Mouse (Mus musculus) limb, embryonic 14.5 days (tissue): ENCODE measurements around the gene Ggta1. TPM values are rescaled to one million over a fixed set of nuclear protein-coding genes. Genes with fewer than 3 reads are reported as not detected.

Experiments
- ATAC-seq: fragments of 200-750 bp; cut with Nextera tagmentation; 2 replicates; pipeline ENCODE4 v1.8.0; 2017; ENCODE audit warnings: low read depth, moderate number of reproducible peaks, moderate TSS enrichment; ENCODE audit not compliant: low FRiP score
- DNase-seq: peaks from one replicate; pipeline ENCODE4 v3.0.0-alpha.2; 2015; ENCODE audit warnings: low spot score
- H3K27ac ChIP-seq: fragments of 300-500 bp; sonication (generic); replicated peaks from 2 replicates; pipeline ENCODE4 v1.5.1; 2014; ENCODE audit warnings: low read depth, mild to moderate bottlenecking, low read length, moderate library complexity, mixed read lengths
- H3K27me3 ChIP-seq: fragments of 300-500 bp; sonication (generic); 2 replicates; pipeline ENCODE4 v1.6.1; 2014; ENCODE audit warnings: low read length, mixed read lengths; ENCODE audit not compliant: control insufficient read depth, insufficient read depth
- H3K36me3 ChIP-seq: fragments of 300-500 bp; sonication (generic); 2 replicates; pipeline ENCODE4 v1.6.1; 2014; ENCODE audit warnings: mild to moderate bottlenecking, low read length, moderate library complexity, mixed read lengths; ENCODE audit not compliant: control insufficient read depth, insufficient read depth
- H3K4me1 ChIP-seq: fragments of 300-500 bp; sonication (generic); 2 replicates; pipeline ENCODE4 v1.6.1; 2014; ENCODE audit warnings: antibody characterized with exemption, low read length, mixed read lengths; ENCODE audit not compliant: control insufficient read depth, insufficient read depth
- H3K4me2 ChIP-seq: fragments of 300-500 bp; sonication (generic); replicated peaks from 2 replicates; pipeline ENCODE4 v1.6.1; 2014; ENCODE audit warnings: low read depth, mild to moderate bottlenecking, low read length, moderate library complexity; ENCODE audit not compliant: severe bottlenecking
- H3K4me3 ChIP-seq: fragments of 300-500 bp; sonication (generic); replicated peaks from 2 replicates; pipeline ENCODE4 v1.5.1; 2014; ENCODE audit warnings: low read length
- H3K9ac ChIP-seq: fragments of 300-500 bp; sonication (generic); 2 replicates; pipeline ENCODE4 v1.6.1; 2014; ENCODE audit warnings: mild to moderate bottlenecking, low read depth, low read length, moderate library complexity; ENCODE audit not compliant: severe bottlenecking
- H3K9me3 ChIP-seq: fragments of 300-500 bp; sonication (generic); 2 replicates; pipeline ENCODE4 v1.6.1; 2016; ENCODE audit warnings: low read length; ENCODE audit not compliant: control insufficient read depth
- POLR2A ChIP-seq: fragments of 200-500 bp; IDR thresholded peaks from 2 replicates; pipeline ENCODE4 v1.8.0; 2012; ENCODE audit warnings: inconsistent platforms, mild to moderate bottlenecking, moderate library complexity, borderline replicate concordance; ENCODE audit not compliant: insufficient read depth, insufficient read length; ENCODE audit errors: extremely low read depth
- WGBS: fragments of 180-500 bp; shearing (Covaris S2); extraction: QIAGEN DNeasy Blood & Tissue Kit; methylation state at CpG from one replicate; pipeline ENCODE4 v1.1.7; 2014; 5-methylcytosine and 5-hydroxymethylcytosine counted together
- polyA plus RNA-seq, 2 experiments: library from polyadenylated mRNA; depleted of rRNA in 1 of 2; stranded (reverse) in 1 of 2; unstranded in 1 of 2; fragments of >200 nt; fragmentation: Nextera tagmentation in 1 of 2; extraction: Ambion mirVana in 1 of 2; gene quantifications; 2 replicates each; pipeline versions ENCODE4 v1.2.1 to v1.2.3; 2012 to 2014

Ggta1 gene
- polyA plus RNA-seq, 2 experiments, result 27.4 to 36.1 TPM

DNA sequence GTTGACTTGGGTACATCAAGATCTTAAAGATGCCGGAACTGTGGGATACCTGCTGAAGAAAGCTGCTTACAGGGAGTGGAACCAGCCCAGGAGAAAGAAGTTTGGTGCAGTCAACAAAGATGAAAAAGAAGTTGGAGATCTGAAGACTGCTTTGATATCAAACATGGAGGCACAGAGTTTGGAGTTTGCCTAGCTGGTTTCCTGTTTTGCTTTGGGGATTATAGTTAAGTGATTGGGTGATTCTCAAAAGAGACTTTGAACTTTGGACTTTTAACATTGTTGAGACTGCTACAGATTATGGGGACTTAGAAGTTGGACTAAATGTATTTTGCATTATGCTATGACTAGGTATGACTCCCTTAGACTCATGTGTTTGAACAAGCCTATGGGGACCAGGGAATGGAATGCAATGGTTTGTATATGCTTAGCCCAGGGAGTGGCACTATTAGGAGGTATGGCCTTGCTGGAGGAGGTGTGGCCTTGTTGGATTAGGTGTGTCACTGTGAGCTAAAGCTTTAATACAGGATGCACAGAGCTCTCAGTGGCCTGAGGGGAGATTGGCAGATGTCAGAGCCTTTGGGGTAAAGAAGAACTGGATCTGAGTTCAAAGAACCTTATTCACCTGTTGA is 39.2 kb downstream of the Ggta1 start:
- Histone ChIP-seq H3K4me2 (no peak overlapping the region), H3K27ac (no peak overlapping the region), H3K9ac (no peak overlapping the region), H3K4me1 (no peaks in the 10 kb centered on the region), H3K36me3 (no peaks in the 10 kb centered on the region), H3K27me3 (no peaks in the 10 kb centered on the region), H3K9me3 (0 out of 2 replicates have a peak, but pooled peaks cover 3% of the 10 kb centered on the region), H3K4me3 (no peak overlapping the region)
- DNase-seq (no peak), ATAC-seq (no peak)
- no peak for TF ChIP-seq POLR2A
- WGBS, result 97% methylated on average over 1 of the region's 1 CpGs

DNA sequence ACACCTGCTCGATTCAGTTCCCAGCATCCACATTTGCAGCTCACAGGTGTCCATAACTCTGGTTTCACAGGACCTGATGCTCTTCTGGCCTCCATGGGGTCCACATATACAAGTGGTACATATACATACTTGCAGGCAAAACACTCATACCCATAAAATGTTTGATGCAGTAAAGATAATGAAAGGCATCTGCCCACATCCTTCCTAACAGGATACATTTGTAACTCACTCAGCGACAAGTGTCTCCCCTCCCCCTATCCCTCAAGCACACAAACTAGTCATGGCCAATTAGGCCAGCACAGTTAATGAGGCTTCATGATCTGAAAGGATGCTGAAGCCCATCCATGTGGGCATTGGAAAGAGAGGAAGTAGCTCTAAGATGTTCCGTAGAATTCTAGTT is 40.6 kb downstream of the Ggta1 start:
- 67% methylated on average over 3 of the region's 3 CpGs for WGBS
- no peak for TF ChIP-seq POLR2A

DNA sequence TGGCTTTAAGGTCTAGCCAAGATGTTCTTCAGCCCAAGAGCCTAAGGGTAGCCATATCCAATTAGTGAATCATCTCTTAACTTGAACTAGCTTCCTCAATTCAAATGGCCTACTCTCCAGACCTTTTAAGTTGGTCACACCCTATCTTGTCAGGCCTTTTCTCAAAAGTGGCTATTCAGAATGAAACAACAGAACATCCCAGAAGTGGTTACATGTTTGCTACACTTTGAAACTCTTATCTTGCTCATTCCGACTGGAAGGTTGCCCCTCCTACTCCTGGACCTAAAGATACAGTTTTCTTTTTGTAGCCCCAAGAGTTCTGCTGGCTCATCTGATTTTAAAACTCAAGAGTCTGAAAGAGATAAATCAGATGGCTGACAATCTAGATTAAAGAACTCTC is 42.4 kb downstream of the Ggta1 start:
- Histone ChIP-seq H3K9me3 (0 out of 2 replicates have a peak, but pooled peaks cover 3% of the 10 kb centered on the region), H3K27ac (no peak overlapping the region), H3K4me1 (no peaks in the 10 kb centered on the region), H3K36me3 (no peaks in the 10 kb centered on the region), H3K4me3 (no peak overlapping the region), H3K4me2 (no peak overlapping the region), H3K9ac (no peak overlapping the region), H3K27me3 (no peaks in the 10 kb centered on the region)
- DNase-seq (no peak), ATAC-seq (no peak)
- 82% methylated on average over 1 of the region's 1 CpGs for WGBS
- TF ChIP-seq POLR2A, result no peak

More for the DNA sequence above, 40.6 kb downstream of the Ggta1 start:
- DNase-seq (no peak), ATAC-seq (no peak)
- Histone ChIP-seq H3K27ac (no peak overlapping the region), H3K4me3 (no peak overlapping the region), H3K27me3 (no peaks in the 10 kb centered on the region), H3K4me2 (no peak overlapping the region), H3K36me3 (no peaks in the 10 kb centered on the region), H3K9me3 (0 out of 2 replicates have a peak, but pooled peaks cover 3% of the 10 kb centered on the region), H3K4me1 (no peaks in the 10 kb centered on the region), H3K9ac (no peak overlapping the region)

DNA sequence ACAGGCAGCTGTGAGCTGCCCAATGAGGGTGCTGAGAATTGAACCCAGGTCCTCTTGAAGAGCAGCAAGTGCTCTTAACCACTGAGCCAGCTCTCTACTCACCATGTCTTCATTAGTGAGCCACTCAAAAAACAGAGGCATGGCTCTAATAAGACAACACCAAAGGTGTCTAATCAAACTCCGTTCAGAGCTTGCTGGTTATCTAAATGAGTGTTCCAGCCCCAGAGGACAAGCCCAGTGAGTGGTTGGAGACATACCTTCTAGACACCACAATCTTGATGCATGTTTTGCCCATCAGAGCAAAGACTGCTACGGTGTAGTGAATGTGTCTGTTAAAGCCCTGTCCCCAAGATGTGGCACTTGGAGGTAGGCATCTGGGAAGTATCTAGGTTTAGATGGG is 43.4 kb downstream of the Ggta1 start:
- TF ChIP-seq POLR2A, result no peak
- Histone ChIP-seq H3K9ac (no peak overlapping the region), H3K27ac (no peak overlapping the region), H3K27me3 (no peaks in the 10 kb centered on the region), H3K36me3 (no peaks in the 10 kb centered on the region), H3K9me3 (0 out of 2 replicates have a peak, but pooled peaks cover 3% of the 10 kb centered on the region), H3K4me1 (no peaks in the 10 kb centered on the region), H3K4me2 (no peak overlapping the region), H3K4me3 (no peak overlapping the region)
- ATAC-seq (no peak), DNase-seq (no peak)
- WGBS, result 93% methylated on average over 2 of the region's 2 CpGs

DNA sequence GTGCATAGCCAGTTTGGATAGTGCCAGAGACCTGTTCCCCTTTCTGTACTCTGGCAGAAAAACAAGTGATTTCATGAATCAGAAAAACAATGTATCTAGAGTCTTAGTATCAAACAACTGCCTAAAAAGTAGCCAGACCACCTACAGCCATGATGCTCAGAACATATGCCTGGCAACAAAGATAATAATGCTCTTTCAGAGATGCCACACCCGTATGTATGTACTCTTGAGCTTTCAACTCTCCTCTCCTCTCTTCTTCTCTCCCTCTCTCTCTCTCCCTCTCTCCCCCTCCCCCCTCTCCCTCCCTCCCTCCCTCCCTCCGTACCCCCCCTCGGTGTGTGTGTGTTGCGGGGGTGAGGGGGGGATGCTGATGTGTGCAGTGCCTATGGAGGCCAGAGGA is 43.8 kb downstream of the Ggta1 start:
- ATAC-seq, result no peak
- H3K27ac ChIP-seq, result no peak overlapping the region
- no peak overlapping the region for H3K4me2 ChIP-seq

More for the DNA sequence above, 43.8 kb downstream of the Ggta1 start:
- Histone ChIP-seq H3K9me3 (0 out of 2 replicates have a peak, but pooled peaks cover 3% of the 10 kb centered on the region), H3K27me3 (no peaks in the 10 kb centered on the region), H3K4me1 (no peaks in the 10 kb centered on the region), H3K9ac (no peak overlapping the region), H3K36me3 (no peaks in the 10 kb centered on the region), H3K4me3 (no peak overlapping the region)
- no peak for DNase-seq
- no peak for TF ChIP-seq POLR2A
- WGBS, result 91% methylated on average over 4 of the region's 4 CpGs
